Mouse (Mus musculus) embryonic facial prominence, embryonic 11.5 days (tissue): Measurements from ENCODE around the gene Cdkal1. TPM values are rescaled to one million over a fixed set of nuclear protein-coding genes. Genes with fewer than 3 reads are reported as not detected.

Experiments used
- ATAC-seq: fragments of 200-750 bp; cut with Nextera tagmentation; replicated peaks from 2 replicates; pipeline ENCODE4 v1.8.0; 2017; ENCODE audit warnings: low read depth; ENCODE audit not compliant: insufficient number of reproducible peaks, low FRiP score, low TSS enrichment
- DNase-seq: peaks from one replicate; pipeline ENCODE4 v3.0.0-alpha.2; 2015; ENCODE audit warnings: low spot score
- H3K27ac ChIP-seq: fragments of 300-500 bp; sonication (generic); replicated peaks from 2 replicates; pipeline ENCODE4 v1.5.1; 2014; ENCODE audit warnings: mild to moderate bottlenecking, low read depth, low read length, control low read depth
- H3K27me3 ChIP-seq: fragments of 300-500 bp; sonication (generic); 2 replicates; pipeline ENCODE4 v1.6.1; 2014; ENCODE audit warnings: mild to moderate bottlenecking, low read length, moderate library complexity, mixed read lengths; ENCODE audit not compliant: control insufficient read depth, insufficient read depth
- H3K36me3 ChIP-seq: fragments of 300-500 bp; sonication (generic); replicated peaks from 2 replicates; pipeline ENCODE4 v1.6.1; 2014; ENCODE audit warnings: low read depth, mild to moderate bottlenecking, low read length, moderate library complexity, mixed read lengths; ENCODE audit not compliant: control insufficient read depth, insufficient read depth
- H3K4me1 ChIP-seq: fragments of 300-500 bp; sonication (generic); 2 replicates; pipeline ENCODE4 v1.6.1; 2014; ENCODE audit warnings: low read length, mixed read lengths; ENCODE audit not compliant: control insufficient read depth, insufficient read depth
- H3K4me2 ChIP-seq: fragments of 300-500 bp; sonication (generic); 2 replicates; pipeline ENCODE4 v1.6.1; 2014; ENCODE audit warnings: low read depth, mild to moderate bottlenecking, control low read depth, low read length, moderate library complexity
- H3K4me3 ChIP-seq: fragments of 300-500 bp; sonication (generic); 2 replicates; pipeline ENCODE4 v1.5.1; 2014; ENCODE audit warnings: low read depth, low read length, control low read depth
- H3K9ac ChIP-seq: fragments of 300-500 bp; sonication (generic); replicated peaks from 2 replicates; pipeline ENCODE4 v1.6.1; 2014; ENCODE audit warnings: mild to moderate bottlenecking, control low read depth, low read length
- H3K9me3 ChIP-seq: fragments of 300-500 bp; sonication (generic); replicated peaks from 2 replicates; pipeline ENCODE4 v1.6.1; 2016; ENCODE audit warnings: mild to moderate bottlenecking, low read length, inconsistent platforms, mixed read lengths; ENCODE audit not compliant: control insufficient read depth
- WGBS: fragments of 180-500 bp; shearing (Covaris S2); extraction: QIAGEN DNeasy Blood & Tissue Kit; methylation state at CpG from one replicate; pipeline ENCODE4 v1.1.7; 2014; 5-methylcytosine and 5-hydroxymethylcytosine counted together
- polyA plus RNA-seq: library from polyadenylated mRNA; unstranded; fragments of >200 nt; fragmentation: Nextera tagmentation; extraction: Ambion mirVana; gene quantifications from 2 replicates; pipeline ENCODE4 v1.2.1, GENCODE M21; 2014

The Cdkal1 gene
- polyA plus RNA-seq, 1 experiment from 2014 or later: 39.6 TPM

- no peak overlapping the region for H3K9ac ChIP-seq
- ATAC-seq (no peak), DNase-seq (no peak)
- H3K9me3 ChIP-seq: no peaks in the 10 kb centered on the region
- H3K4me3 ChIP-seq: no peak overlapping the region
- no peaks in the 10 kb centered on the region for H3K4me1 ChIP-seq
- 85% methylated on average over 4 of the region's 4 CpGs for WGBS
- no peak overlapping the region for H3K4me2 ChIP-seq
- H3K36me3 ChIP-seq: no peaks in the 10 kb centered on the region
- no peaks in the 10 kb centered on the region for H3K27me3 ChIP-seq
- H3K27ac ChIP-seq: no peak overlapping the region
These were observed 334.2 kb downstream of the Cdkal1 start for GRCm38 (mm10) chr13:29521321-29521720.

GRCm38 (mm10) chr13:29514071-29514470 lies 341.4 kb downstream of the Cdkal1 start:
- no peak overlapping the region for H3K4me3 ChIP-seq
- H3K4me2 ChIP-seq: no peak overlapping the region
- WGBS: 92% methylated on average over 1 of the region's 1 CpGs
- H3K9me3 ChIP-seq: no peaks in the 10 kb centered on the region
- no peak overlapping the region for H3K27ac ChIP-seq
- H3K36me3 ChIP-seq: no peaks in the 10 kb centered on the region
- H3K9ac ChIP-seq: no peak overlapping the region
- no peak for ATAC-seq
- H3K27me3 ChIP-seq: no peaks in the 10 kb centered on the region
- no peaks in the 10 kb centered on the region for H3K4me1 ChIP-seq
- DNase-seq: no peak

GRCm38 (mm10) chr13:29504861-29505568 lies 350.5 kb downstream of the Cdkal1 start:
- Histone ChIP-seq H3K27ac (no peak overlapping the region), H3K9me3 (no peaks in the 10 kb centered on the region), H3K4me1 (no peaks in the 10 kb centered on the region), H3K9ac (no peak overlapping the region), H3K27me3 (no peaks in the 10 kb centered on the region), H3K4me3 (no peak overlapping the region), H3K36me3 (no peaks in the 10 kb centered on the region), H3K4me2 (no peak overlapping the region)
- DNase-seq (no peak), ATAC-seq (no peak)
- WGBS: 48% methylated on average over 4 of the region's 4 CpGs

GRCm38 (mm10) chr13:29503147-29504044 lies 352.1 kb downstream of the Cdkal1 start:
- no peak overlapping the region for H3K4me2 ChIP-seq
- DNase-seq: peak; percentile 12
- WGBS: 68% methylated on average over 6 of the region's 6 CpGs
- ATAC-seq: no peak
- H3K27me3 ChIP-seq: no peaks in the 10 kb centered on the region
- no peaks in the 10 kb centered on the region for H3K36me3 ChIP-seq
- H3K27ac ChIP-seq: no peak overlapping the region
- H3K9ac ChIP-seq: no peak overlapping the region
- H3K4me3 ChIP-seq: no peak overlapping the region
- H3K4me1 ChIP-seq: no peaks in the 10 kb centered on the region
- no peaks in the 10 kb centered on the region for H3K9me3 ChIP-seq

GRCm38 (mm10) chr13:29502481-29503146 lies 352.9 kb downstream of the Cdkal1 start:
- DNase-seq (no peak), ATAC-seq (no peak)
- H3K4me1 ChIP-seq: no peaks in the 10 kb centered on the region
- H3K27ac ChIP-seq: no peak overlapping the region
- H3K4me3 ChIP-seq: no peak overlapping the region
- 78% methylated on average over 5 of the region's 5 CpGs for WGBS
- no peak overlapping the region for H3K9ac ChIP-seq
- no peaks in the 10 kb centered on the region for H3K27me3 ChIP-seq
- no peaks in the 10 kb centered on the region for H3K9me3 ChIP-seq
- no peak overlapping the region for H3K4me2 ChIP-seq
- no peaks in the 10 kb centered on the region for H3K36me3 ChIP-seq

- no peak overlapping the region for H3K4me2 ChIP-seq
- no peak overlapping the region for H3K9ac ChIP-seq
- 53% methylated on average over 2 of the region's 2 CpGs for WGBS
- no peak overlapping the region for H3K27ac ChIP-seq
- H3K9me3 ChIP-seq: no peaks in the 10 kb centered on the region
- no peak for DNase-seq
- no peak overlapping the region for H3K4me3 ChIP-seq
- no peaks in the 10 kb centered on the region for H3K36me3 ChIP-seq
- no peaks in the 10 kb centered on the region for H3K4me1 ChIP-seq
- no peaks in the 10 kb centered on the region for H3K27me3 ChIP-seq
- no peak for ATAC-seq
These were observed 354.3 kb downstream of the Cdkal1 start for GRCm38 (mm10) chr13:29501173-29501572.

- no peak overlapping the region for H3K9ac ChIP-seq
- no peaks in the 10 kb centered on the region for H3K36me3 ChIP-seq
- WGBS: 82% methylated on average over 2 of the region's 2 CpGs
- no peak for DNase-seq
- H3K4me1 ChIP-seq: no peaks in the 10 kb centered on the region
- H3K4me2 ChIP-seq: no peak overlapping the region
- H3K9me3 ChIP-seq: no peaks in the 10 kb centered on the region
- no peaks in the 10 kb centered on the region for H3K27me3 ChIP-seq
- H3K4me3 ChIP-seq: no peak overlapping the region
- no peak for ATAC-seq
- H3K27ac ChIP-seq: no peak overlapping the region
These were observed 355.7 kb downstream of the Cdkal1 start for GRCm38 (mm10) chr13:29499750-29500149.
